Mouse (Mus musculus): ENCODE measurements around the gene Ehmt1. TPM values are rescaled to one million over a fixed set of nuclear protein-coding genes. Genes with fewer than 3 reads are reported as not detected.
A peak's percentile ranks its signal among the peaks of the same experiment; 100 is the strongest.

Gene Ehmt1
- polyA plus RNA-seq, 1 experiment from 2014 or later = 43.1 TPM

DNA sequence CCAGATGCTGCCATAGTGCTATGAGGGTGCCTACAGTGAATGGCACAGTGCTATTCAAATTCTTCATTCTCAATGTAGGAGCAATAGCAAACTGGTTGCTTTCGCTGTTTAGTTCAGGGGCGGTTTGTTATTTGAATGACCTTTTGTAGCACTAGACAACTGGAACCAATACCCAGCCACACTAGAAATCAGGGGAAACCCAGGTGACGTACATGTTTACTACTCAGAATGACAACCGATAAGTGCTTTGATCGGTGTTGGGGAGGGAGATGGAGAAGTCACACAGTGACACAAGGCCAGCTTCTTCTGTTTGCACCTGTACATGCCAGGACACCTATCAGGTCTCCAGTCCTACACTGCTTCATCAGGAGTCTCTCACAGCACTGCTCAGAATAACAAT lies 10.2 kb upstream of the Ehmt1 start:
- Histone ChIP-seq H3K4me3 (no peak overlapping the region), H3K4me2 (no peak overlapping the region), H3K9me3 (replicated peaks) (no peaks in the 10 kb centered on the region), H3K9ac (no peak overlapping the region), H3K36me3 (no peaks in the 10 kb centered on the region), H3K4me1 (replicated peaks) (peaks cover 12% of the 10 kb centered on the region), H3K27ac (no peak overlapping the region), H3K27me3 (no peaks in the 10 kb centered on the region)
- no peak for ATAC-seq (replicated peaks; ENCODE audit: insufficient number of reproducible peaks, insufficient read depth, low FRiP score, low read depth)
- 82% methylated on average over 5 of the region's 5 CpGs for WGBS

GRCm38 (mm10) chr2:24929119-24929518 lies 9.7 kb upstream of the Ehmt1 start:
- Histone ChIP-seq H3K27me3 (no peaks in the 10 kb centered on the region), H3K4me3 (no peak overlapping the region), H3K9ac (no peak overlapping the region), H3K4me1 (replicated peaks) (peaks cover 7% of the 10 kb centered on the region), H3K36me3 (no peaks in the 10 kb centered on the region), H3K4me2 (no peak overlapping the region), H3K9me3 (replicated peaks) (no peaks in the 10 kb centered on the region), H3K27ac (no peak overlapping the region)
- 47% methylated on average over 2 of the region's 2 CpGs for WGBS
- no peak for ATAC-seq (replicated peaks; ENCODE audit: insufficient number of reproducible peaks, insufficient read depth, low FRiP score, low read depth)

DNA sequence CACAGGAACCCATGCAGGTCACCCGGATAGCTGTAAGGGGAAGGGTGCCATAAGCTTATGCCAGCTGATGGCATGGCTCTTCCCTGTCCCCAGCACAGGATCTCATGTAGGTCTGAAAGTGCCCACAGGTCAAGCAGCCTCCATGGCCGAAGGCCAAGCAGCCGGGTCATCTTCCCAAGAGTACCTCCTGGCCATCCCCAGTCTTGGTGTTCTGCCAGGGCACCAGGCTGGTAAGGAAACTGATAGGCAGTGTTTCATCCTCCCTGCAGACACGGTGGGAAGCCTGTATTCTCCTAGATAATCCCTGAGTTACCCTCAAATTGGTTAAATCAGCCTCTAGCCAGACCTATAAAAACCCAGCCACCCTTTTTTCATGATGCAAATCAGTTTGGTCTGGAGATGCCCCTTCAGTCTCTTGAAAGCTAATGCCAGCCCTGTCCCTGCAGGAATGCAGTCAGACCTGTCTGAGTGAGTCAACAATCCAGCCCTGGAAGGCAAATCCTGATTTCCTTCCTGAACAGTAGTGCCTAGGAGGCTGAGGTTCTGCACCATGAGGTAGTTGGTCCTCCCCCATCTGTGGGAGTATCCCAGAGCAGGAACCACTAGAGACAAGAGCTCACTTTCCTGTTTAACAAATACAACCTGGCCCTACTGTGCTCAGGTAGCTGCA lies 8.5 kb upstream of the Ehmt1 start:
- Histone ChIP-seq H3K9ac (no peak overlapping the region), H3K4me1 (replicated peaks) (peaks cover 6% of the 10 kb centered on the region; the same call in 1 of the 2 replicates), H3K4me3 (no peak overlapping the region), H3K27me3 (no peaks in the 10 kb centered on the region), H3K4me2 (no peak overlapping the region), H3K9me3 (replicated peaks) (no peaks in the 10 kb centered on the region), H3K27ac (peak overlapping the region; percentile 16), H3K36me3 (no peaks in the 10 kb centered on the region)
- WGBS = 51% methylated on average over 4 of the region's 4 CpGs
- ATAC-seq (replicated peaks; ENCODE audit: insufficient number of reproducible peaks, insufficient read depth, low FRiP score, low read depth) = no peak; the same call in 1 of the 2 replicates

DNA sequence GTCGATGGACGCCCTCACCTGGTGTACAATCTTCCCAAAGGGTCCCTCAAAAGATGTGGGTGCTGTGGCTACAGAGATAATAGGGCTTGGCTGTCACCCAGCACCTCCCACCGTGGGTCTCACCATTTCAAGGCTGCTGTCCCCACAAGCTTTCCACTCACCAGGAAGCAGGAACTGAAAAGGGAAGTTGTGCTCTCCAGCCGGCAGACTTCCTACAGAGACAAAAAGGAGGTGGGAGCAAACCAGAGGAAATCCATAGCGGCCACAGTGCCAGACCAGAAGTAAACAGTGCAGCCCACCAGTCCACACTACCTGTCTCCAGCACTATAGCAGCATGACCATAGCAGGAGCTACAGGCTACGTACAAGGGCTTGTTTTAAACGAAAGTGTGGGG lies 7.5 kb upstream of the Ehmt1 start:
- H3K27ac ChIP-seq = no peak overlapping the region
- H3K4me2 ChIP-seq = no peak overlapping the region
- no peaks in the 10 kb centered on the region for H3K9me3 ChIP-seq (replicated peaks)
- no peak overlapping the region for H3K9ac ChIP-seq
- 60% methylated on average over 7 of the region's 7 CpGs for WGBS
- H3K4me3 ChIP-seq = no peak overlapping the region
- no peak for ATAC-seq (replicated peaks; ENCODE audit: insufficient number of reproducible peaks, insufficient read depth, low FRiP score, low read depth)
- H3K36me3 ChIP-seq = no peaks in the 10 kb centered on the region
- peaks cover 6% of the 10 kb centered on the region; the same call in 1 of the 2 replicates for H3K4me1 ChIP-seq (replicated peaks)
- H3K27me3 ChIP-seq = no peaks in the 10 kb centered on the region

DNA sequence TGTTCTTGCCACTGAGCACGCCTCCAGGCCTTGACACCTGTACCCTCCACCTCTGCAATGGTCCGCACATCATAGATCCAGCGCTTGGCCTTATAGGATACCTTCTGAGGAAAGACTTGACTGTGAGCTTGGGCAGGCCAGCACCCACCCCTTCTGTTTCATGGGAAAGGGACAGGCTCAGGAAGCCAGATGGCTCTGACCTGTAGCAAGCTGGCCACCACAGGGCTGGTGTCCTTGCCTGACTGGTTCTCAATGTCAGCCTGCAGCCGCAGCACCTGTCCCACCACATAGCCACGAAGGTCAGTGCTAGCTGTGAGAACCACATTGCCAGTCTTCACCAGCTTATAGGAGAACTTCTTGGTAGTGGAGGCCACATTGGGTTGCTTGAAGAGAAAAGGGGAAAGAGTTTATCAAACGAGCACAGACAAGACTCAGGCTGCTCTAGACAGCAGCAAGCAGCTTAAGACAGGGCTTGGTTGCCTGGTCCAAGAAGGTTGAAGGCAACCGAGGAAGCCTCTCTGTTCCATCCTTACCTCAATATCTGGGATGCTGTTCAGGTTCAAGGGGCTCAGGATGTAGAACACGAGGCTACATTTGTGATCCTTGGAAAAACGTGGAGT lies 7.0 kb upstream of the Ehmt1 start:
- Histone ChIP-seq H3K9me3 (replicated peaks) (no peaks in the 10 kb centered on the region), H3K4me3 (no peak overlapping the region), H3K4me2 (no peak overlapping the region), H3K36me3 (no peaks in the 10 kb centered on the region), H3K9ac (no peak overlapping the region), H3K4me1 (replicated peaks) (peaks cover 6% of the 10 kb centered on the region; the same call in 1 of the 2 replicates), H3K27me3 (no peaks in the 10 kb centered on the region), H3K27ac (no peak overlapping the region)
- WGBS = 78% methylated on average over 9 of the region's 9 CpGs
- ATAC-seq (replicated peaks; ENCODE audit: insufficient number of reproducible peaks, insufficient read depth, low FRiP score, low read depth) = no peak

DNA sequence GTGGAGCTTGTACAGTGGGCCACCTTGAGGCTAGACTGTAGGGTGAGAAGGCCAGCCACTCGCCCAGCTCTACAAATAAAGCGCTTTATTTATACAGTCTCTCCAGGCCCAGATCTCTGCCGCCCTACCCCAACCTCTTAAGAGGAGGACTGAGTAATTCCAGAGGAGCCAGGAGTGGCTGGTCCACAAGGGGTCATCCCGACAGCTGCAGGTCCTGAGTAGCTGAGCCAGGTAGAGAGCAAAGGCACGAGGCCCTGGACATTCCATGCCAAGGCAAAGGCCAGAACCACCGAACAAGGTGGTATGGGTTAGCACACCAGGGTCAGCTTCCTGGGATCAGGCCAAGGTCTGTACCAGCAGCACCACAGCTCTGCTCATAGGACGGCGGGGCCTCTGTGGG lies 5.9 kb upstream of the Ehmt1 start:
- ATAC-seq (replicated peaks; ENCODE audit: insufficient number of reproducible peaks, insufficient read depth, low FRiP score, low read depth) = no peak
- WGBS = 84% methylated on average over 8 of the region's 8 CpGs
- Histone ChIP-seq H3K4me3 (no peak overlapping the region), H3K4me1 (replicated peaks) (peaks cover 6% of the 10 kb centered on the region; the same call in 1 of the 2 replicates), H3K27me3 (no peaks in the 10 kb centered on the region), H3K27ac (no peak overlapping the region), H3K9me3 (replicated peaks) (no peaks in the 10 kb centered on the region), H3K9ac (no peak overlapping the region), H3K4me2 (no peak overlapping the region), H3K36me3 (no peaks in the 10 kb centered on the region)

DNA sequence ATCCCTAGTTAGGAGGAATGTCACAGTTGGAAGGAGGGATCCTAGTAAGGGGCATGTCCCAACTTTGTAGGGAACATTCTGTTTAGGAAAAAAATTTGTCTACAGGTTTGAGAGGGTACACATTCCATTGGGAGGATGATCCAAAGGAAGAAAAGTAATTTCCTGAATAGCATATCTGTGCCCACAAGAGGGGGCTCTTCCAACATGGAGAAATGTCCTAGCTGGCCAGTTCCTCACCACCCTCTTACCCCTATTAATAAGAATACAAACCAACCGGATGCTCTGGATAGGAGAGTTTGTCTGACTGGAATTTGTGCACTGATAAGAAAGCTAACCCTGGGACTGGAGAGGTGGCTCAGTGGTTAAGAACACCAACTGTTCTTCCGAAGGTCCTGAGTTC lies 4.1 kb upstream of the Ehmt1 start:
- Histone ChIP-seq H3K36me3 (no peaks in the 10 kb centered on the region), H3K27ac (no peak overlapping the region), H3K9ac (no peak overlapping the region), H3K4me3 (no peak overlapping the region), H3K27me3 (no peaks in the 10 kb centered on the region), H3K4me2 (no peak overlapping the region), H3K4me1 (replicated peaks) (peaks cover 6% of the 10 kb centered on the region; the same call in 1 of the 2 replicates), H3K9me3 (replicated peaks) (no peaks in the 10 kb centered on the region)
- 42% methylated on average over 2 of the region's 2 CpGs for WGBS
- no peak for ATAC-seq (replicated peaks; ENCODE audit: insufficient number of reproducible peaks, insufficient read depth, low FRiP score, low read depth)

- WGBS = 9% methylated on average over 8 of the region's 8 CpGs
- H3K4me3 ChIP-seq = peak overlapping the region; percentile 77
- no peaks in the 10 kb centered on the region for H3K9me3 ChIP-seq (replicated peaks)
- H3K27ac ChIP-seq = peak overlapping the region; percentile 93
- no peaks in the 10 kb centered on the region for H3K36me3 ChIP-seq
- H3K4me1 ChIP-seq (replicated peaks) = peaks cover 9% of the 10 kb centered on the region
- no peaks in the 10 kb centered on the region for H3K27me3 ChIP-seq
- peak overlapping the region; percentile 62 for H3K4me2 ChIP-seq
- ATAC-seq (replicated peaks; ENCODE audit: insufficient number of reproducible peaks, insufficient read depth, low FRiP score, low read depth) = peak; percentile 6; the same call in 1 of the 2 replicates
- H3K9ac ChIP-seq = peak overlapping the region; percentile 67
Observed at GRCm38 (mm10) chr2:24919839-24920175, 393 bp upstream of the Ehmt1 start.

DNA sequence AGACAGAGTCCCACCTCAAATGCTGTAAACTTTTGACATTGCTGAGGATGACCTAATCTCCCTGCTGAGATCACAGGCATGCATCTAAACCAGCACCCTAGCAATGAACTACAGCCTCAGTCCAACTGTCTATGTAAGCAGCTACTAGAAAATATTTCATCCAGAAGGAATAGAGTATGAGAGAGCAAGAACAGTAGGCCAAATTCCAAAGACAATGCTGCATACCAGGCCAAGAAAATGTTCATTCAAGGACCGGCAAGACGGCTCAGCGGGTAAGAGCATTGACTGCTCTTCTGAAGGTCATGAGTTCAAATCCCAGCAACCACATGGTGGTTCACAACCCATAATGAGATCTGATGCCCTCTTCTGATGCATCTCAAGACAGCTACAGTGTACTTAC lies 4.7 kb downstream of the Ehmt1 start:
- no peaks in the 10 kb centered on the region for H3K36me3 ChIP-seq
- H3K4me1 ChIP-seq (replicated peaks) = peaks cover 9% of the 10 kb centered on the region
- H3K27me3 ChIP-seq = no peaks in the 10 kb centered on the region
- H3K27ac ChIP-seq = no peak overlapping the region
- ATAC-seq (replicated peaks; ENCODE audit: insufficient number of reproducible peaks, insufficient read depth, low FRiP score, low read depth) = no peak
- H3K4me2 ChIP-seq = no peak overlapping the region
- no peak overlapping the region for H3K9ac ChIP-seq
- WGBS = 73% methylated on average over 3 of the region's 3 CpGs
- no peaks in the 10 kb centered on the region for H3K9me3 ChIP-seq (replicated peaks)
- H3K4me3 ChIP-seq = no peak overlapping the region

GRCm38 (mm10) chr2:24912589-24912988 lies 6.8 kb downstream of the Ehmt1 start:
- Histone ChIP-seq H3K4me2 (no peak overlapping the region), H3K9me3 (replicated peaks) (no peaks in the 10 kb centered on the region), H3K9ac (no peak overlapping the region), H3K27me3 (no peaks in the 10 kb centered on the region), H3K36me3 (no peaks in the 10 kb centered on the region), H3K4me3 (no peak overlapping the region), H3K4me1 (replicated peaks) (peaks cover 2% of the 10 kb centered on the region), H3K27ac (no peak overlapping the region)
- no peak for ATAC-seq (replicated peaks; ENCODE audit: insufficient number of reproducible peaks, insufficient read depth, low FRiP score, low read depth)

DNA sequence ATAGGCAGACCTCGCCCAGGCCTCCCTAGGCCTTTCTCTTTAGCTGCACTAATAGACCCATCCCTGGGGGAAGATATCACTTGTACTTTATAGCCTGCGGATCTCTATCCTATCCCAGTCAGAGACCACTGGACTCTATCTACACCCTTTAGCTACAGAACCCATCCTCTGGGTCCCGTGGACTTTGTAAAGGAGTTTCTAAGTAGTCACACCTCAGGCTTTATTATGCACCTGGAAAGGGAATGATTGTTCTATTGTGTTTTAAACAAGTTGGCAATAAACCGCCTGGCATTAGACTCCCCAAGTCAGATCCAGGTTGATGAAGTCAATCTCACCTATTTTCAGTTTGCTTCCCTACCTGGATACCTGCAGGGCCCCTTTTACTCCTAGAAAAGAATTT lies 7.2 kb downstream of the Ehmt1 start:
- WGBS = 91% methylated on average over 4 of the region's 4 CpGs
- Histone ChIP-seq H3K4me1 (replicated peaks) (no peaks in the 10 kb centered on the region), H3K9me3 (replicated peaks) (no peaks in the 10 kb centered on the region), H3K27me3 (no peaks in the 10 kb centered on the region), H3K27ac (no peak overlapping the region), H3K36me3 (no peaks in the 10 kb centered on the region), H3K4me3 (no peak overlapping the region), H3K4me2 (no peak overlapping the region), H3K9ac (no peak overlapping the region)
- ATAC-seq (replicated peaks; ENCODE audit: insufficient number of reproducible peaks, insufficient read depth, low FRiP score, low read depth) = no peak

GRCm38 (mm10) chr2:24910481-24910880 lies 8.9 kb downstream of the Ehmt1 start:
- Histone ChIP-seq H3K4me3 (no peak overlapping the region), H3K27ac (no peak overlapping the region), H3K9me3 (replicated peaks) (no peaks in the 10 kb centered on the region), H3K4me1 (replicated peaks) (peaks cover 12% of the 10 kb centered on the region), H3K27me3 (no peaks in the 10 kb centered on the region), H3K36me3 (no peaks in the 10 kb centered on the region), H3K4me2 (no peak overlapping the region), H3K9ac (no peak overlapping the region)
- ATAC-seq (replicated peaks; ENCODE audit: insufficient number of reproducible peaks, insufficient read depth, low FRiP score, low read depth) = no peak
- WGBS = 88% methylated on average over 4 of the region's 4 CpGs
